Mouse (Mus musculus) leukemia stem cell, adult 10-12 weeks (primary cell): ENCODE results near the gene Olfr347. TPM values are rescaled to one million over a fixed set of nuclear protein-coding genes. Genes with fewer than 3 reads are reported as not detected.

ENCODE experiments used
- polyA plus RNA-seq: library from polyadenylated mRNA; stranded (reverse); fragments of >175 nt; gene quantifications from 2 replicates; pipeline ENCODE4 v1.2.3, GENCODE M21; 2012; ENCODE audit warnings: low replicate concordance

The Olfr347 gene
- 0.05 TPM in 1 of 2 replicates, not detected in the other for polyA plus RNA-seq

DNA sequence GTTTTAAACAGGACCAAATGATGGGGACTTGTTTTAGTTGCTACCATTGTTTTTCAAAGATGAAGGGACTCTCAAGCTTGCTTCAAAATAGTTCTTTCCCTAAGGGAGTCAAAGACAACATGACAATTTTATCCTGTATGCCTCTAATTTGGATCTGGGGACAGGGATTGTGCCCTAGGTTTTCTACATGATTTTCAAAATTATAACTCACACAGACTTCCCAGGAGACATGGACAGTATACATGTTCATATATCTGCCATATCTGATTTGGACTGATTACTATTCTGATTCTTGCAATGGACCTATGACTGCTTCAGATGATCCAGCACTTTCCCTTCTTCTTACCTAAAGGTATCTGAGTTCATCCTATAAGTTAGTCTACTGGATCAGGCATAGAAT is at the start of gene Olfr347:
Olfr347 (plus strand) TSS at position 301 of the 400 bp plus-strand sequence.

DNA sequence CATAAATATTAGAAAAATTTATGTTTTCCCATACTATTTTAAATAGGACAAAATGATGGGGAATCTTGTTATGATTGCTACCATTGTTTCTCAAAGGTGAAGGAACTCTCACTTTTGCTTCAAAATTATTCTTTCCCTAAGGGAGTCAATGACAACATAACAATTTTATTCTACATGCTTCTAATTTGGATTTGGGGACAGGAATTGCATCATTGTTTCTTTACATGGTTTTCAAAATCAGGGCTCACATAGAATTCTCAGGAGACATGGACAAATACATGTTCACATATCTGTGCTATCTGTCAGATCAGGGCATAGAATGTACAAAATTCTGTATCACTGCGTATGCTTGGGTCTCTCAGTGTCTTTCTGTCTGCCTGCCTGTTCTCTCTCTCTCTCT is 46.2 kb upstream of the Olfr347 start, which contains the start of gene Olfr346:
Olfr346 (plus strand) TSS at position 301 of the 400 bp plus-strand sequence.

GRCm38 (mm10) chr2:36783976-36784375 is 52.3 kb downstream of the Olfr347 start, which contains the start of gene Olfr348:
Gene Olfr348, plus strand, starts transcription at chr2:36784276.

Other genes starting within 250 kb of the Olfr347 start
- gene Olfr341, start 249.4 kb upstream of the Olfr347 start, polyA plus RNA-seq = not detected in 2 replicates
- 0.10 TPM in 1 of 2 replicates, not detected in the other for gene Olfr342, start 206.9 kb upstream of the Olfr347 start, polyA plus RNA-seq
- 0.02 TPM in 1 of 2 replicates, not detected in the other for gene Olfr344, start 165.2 kb upstream of the Olfr347 start, polyA plus RNA-seq
- gene Olfr345, start 91.9 kb upstream of the Olfr347 start, polyA plus RNA-seq = not detected in 2 replicates
- not detected in 2 replicates for gene Olfr346, start 46.1 kb upstream of the Olfr347 start, polyA plus RNA-seq
- not detected in 2 replicates for gene Olfr348, start 52.4 kb downstream of the Olfr347 start, polyA plus RNA-seq
- 0.03 TPM in 1 of 2 replicates, not detected in the other for gene Olfr50, start 58.6 kb downstream of the Olfr347 start, polyA plus RNA-seq
- not detected in 2 replicates for gene Olfr3, start 85.1 kb downstream of the Olfr347 start, polyA plus RNA-seq
- gene Olfr350, start 114.4 kb downstream of the Olfr347 start, polyA plus RNA-seq = not detected in 2 replicates
- not detected in 2 replicates for gene Olfr351, start 130.8 kb downstream of the Olfr347 start, polyA plus RNA-seq
- gene Olfr352, start 136.6 kb downstream of the Olfr347 start, polyA plus RNA-seq = not detected in 2 replicates
- 0.03 TPM in 1 of 2 replicates, not detected in the other for gene Olfr353, start 161.0 kb downstream of the Olfr347 start, polyA plus RNA-seq
- not detected in 2 replicates for gene Olfr354, start 173.8 kb downstream of the Olfr347 start, polyA plus RNA-seq
- not detected in 2 replicates for gene Olfr355, start 197.0 kb downstream of the Olfr347 start, polyA plus RNA-seq
- gene Olfr356, start 205.2 kb downstream of the Olfr347 start, polyA plus RNA-seq = not detected in 2 replicates